Mouse (Mus musculus) brain, adult 10 weeks (tissue): ENCODE measurements around the gene March10. TPM values are rescaled to one million over a fixed set of nuclear protein-coding genes. Genes with fewer than 3 reads are reported as not detected.

Experiments
- polyA plus RNA-seq: library from polyadenylated mRNA; stranded (reverse); fragments of 350-450 nt; fragmentation: Illumina TruSeq; extraction: RNeasy Lipid Tissue Mini Kit (QIAGEN cat#74804); gene quantifications from one replicate; pipeline ENCODE4 v1.2.3, GENCODE M21; 2015; ENCODE audit warnings: low read depth, low replicate concordance

The March10 gene
- polyA plus RNA-seq: 1.5 TPM

GRCm38 (mm10) chr11:105456497-105456907 is at the start of gene March10:
Gene March10, minus strand, starts transcription at chr11:105456735.

Other genes starting within 250 kb of the March10 start
- 2.3 TPM for gene Mrc2, start 164.1 kb downstream of the March10 start, polyA plus RNA-seq
- 58.2 TPM for gene Tanc2, start 133.3 kb upstream of the March10 start, polyA plus RNA-seq